Mouse (Mus musculus): ENCODE results near the gene Cnep1r1. TPM values are rescaled to one million over a fixed set of nuclear protein-coding genes. Genes with fewer than 3 reads are reported as not detected.
A peak's percentile ranks its signal among the peaks of the same experiment; 100 is the strongest.

Gene Cnep1r1
- polyA plus RNA-seq, 1 experiment from 2014 or later = 38.4 TPM

- Histone ChIP-seq H3K27ac (peak within 1 kb of the TSS; percentile 93), H3K9ac (peak within 1 kb of the TSS; percentile 65), H3K9me3 (no peaks in the 10 kb centered on the region), H3K4me3 (peak within 1 kb of the TSS; percentile 63), H3K27me3 (replicated peaks) (no peaks in the 10 kb centered on the region), H3K4me1 (peaks cover 23% of the 10 kb centered on the region), H3K36me3 (replicated peaks) (peaks cover 28% of the 10 kb centered on the region), H3K4me2 (peak within 1 kb of the TSS; percentile 79)
- peak; percentile 98 for ATAC-seq (replicated peaks)
- under 1% methylated on average over 79 of the region's 79 CpGs for WGBS
Measured at GRCm38 (mm10) chr8:88137748-88138484, 19.3 kb downstream of the Cnep1r1 start, which contains the start of gene Heatr3. Gene Heatr3 (plus strand): TSS chr8:88137855.

DNA sequence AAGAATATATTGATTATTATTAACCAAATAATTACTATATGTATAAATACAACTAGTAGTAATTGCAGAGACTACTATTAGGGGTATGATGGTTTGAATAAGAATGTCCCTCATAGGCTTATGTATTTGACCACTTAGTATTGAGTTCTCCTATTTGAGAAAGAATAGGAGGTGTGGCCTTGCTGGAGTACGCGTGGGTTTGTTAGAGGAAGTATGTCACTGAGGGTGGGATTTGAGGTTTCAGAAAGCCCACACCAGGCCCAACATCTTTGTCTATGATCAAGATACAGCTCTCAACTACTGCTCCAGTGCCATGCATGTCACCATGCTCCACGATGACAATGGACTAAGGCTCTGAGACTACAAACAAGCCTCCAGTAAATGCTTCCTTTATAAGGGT lies 20.7 kb downstream of the Cnep1r1 start:
- peaks cover 26% of the 10 kb centered on the region for H3K36me3 ChIP-seq (replicated peaks)
- H3K4me2 ChIP-seq = no peak overlapping the region

GRCm38 (mm10) chr8:88141629-88142028 lies 23.1 kb downstream of the Cnep1r1 start:
- no peak for ATAC-seq (replicated peaks)
- H3K36me3 ChIP-seq (replicated peaks) = peaks cover 35% of the 10 kb centered on the region
- no peak overlapping the region for H3K4me2 ChIP-seq
- H3K4me3 ChIP-seq = no peak overlapping the region
- H3K27ac ChIP-seq = no peak overlapping the region
- H3K9ac ChIP-seq = no peak overlapping the region
- WGBS = 91% methylated on average over 3 of the region's 3 CpGs
- no peaks in the 10 kb centered on the region for H3K9me3 ChIP-seq
- peaks cover 25% of the 10 kb centered on the region for H3K4me1 ChIP-seq
- no peaks in the 10 kb centered on the region for H3K27me3 ChIP-seq (replicated peaks)

More for the DNA sequence above, 20.7 kb downstream of the Cnep1r1 start:
- H3K4me1 ChIP-seq = peaks cover 25% of the 10 kb centered on the region
- H3K4me3 ChIP-seq = no peak overlapping the region
- no peak for ATAC-seq (replicated peaks)
- H3K27me3 ChIP-seq (replicated peaks) = no peaks in the 10 kb centered on the region
- 87% methylated on average over 3 of the region's 3 CpGs for WGBS
- H3K9me3 ChIP-seq = no peaks in the 10 kb centered on the region
- no peak overlapping the region for H3K9ac ChIP-seq
- no peak overlapping the region for H3K27ac ChIP-seq

DNA sequence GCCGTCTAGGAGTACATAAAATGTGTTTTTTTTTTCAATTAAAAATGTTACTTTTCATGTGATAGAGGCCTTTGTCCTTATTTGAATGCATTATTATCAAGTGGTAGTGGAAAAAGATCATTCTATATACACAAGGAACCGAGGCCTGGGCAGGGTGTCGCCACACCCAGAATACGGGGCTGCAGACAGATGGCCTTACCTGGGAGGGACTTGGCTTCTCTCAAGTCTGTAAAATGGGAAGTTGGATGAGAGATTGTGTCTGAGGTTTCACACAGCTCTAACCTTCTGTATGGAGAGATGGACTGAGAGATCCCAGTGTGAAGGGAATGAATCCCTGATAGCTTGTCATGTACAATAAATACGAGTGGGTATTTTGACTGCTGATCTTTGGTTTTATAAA lies 25.5 kb downstream of the Cnep1r1 start:
- peaks cover 52% of the 10 kb centered on the region for H3K36me3 ChIP-seq (replicated peaks)
- no peaks in the 10 kb centered on the region for H3K27me3 ChIP-seq (replicated peaks)
- no peak overlapping the region for H3K4me3 ChIP-seq
- H3K9ac ChIP-seq = no peak overlapping the region
- 94% methylated on average over 5 of the region's 5 CpGs for WGBS
- ATAC-seq (replicated peaks) = no peak
- peaks cover 18% of the 10 kb centered on the region for H3K4me1 ChIP-seq
- H3K27ac ChIP-seq = no peak overlapping the region
- no peaks in the 10 kb centered on the region for H3K9me3 ChIP-seq
- H3K4me2 ChIP-seq = no peak overlapping the region

- H3K27me3 ChIP-seq (replicated peaks) = no peaks in the 10 kb centered on the region
- H3K9me3 ChIP-seq = no peaks in the 10 kb centered on the region
- 96% methylated on average over 6 of the region's 6 CpGs for WGBS
- no peaks in the 10 kb centered on the region for H3K4me1 ChIP-seq
- ATAC-seq (replicated peaks) = no peak
- peaks cover 43% of the 10 kb centered on the region for H3K36me3 ChIP-seq (replicated peaks)
- no peak overlapping the region for H3K4me2 ChIP-seq
- no peak overlapping the region for H3K27ac ChIP-seq
- no peak overlapping the region for H3K4me3 ChIP-seq
- H3K9ac ChIP-seq = no peak overlapping the region
Measured at GRCm38 (mm10) chr8:88150910-88151371, 32.4 kb downstream of the Cnep1r1 start.

DNA sequence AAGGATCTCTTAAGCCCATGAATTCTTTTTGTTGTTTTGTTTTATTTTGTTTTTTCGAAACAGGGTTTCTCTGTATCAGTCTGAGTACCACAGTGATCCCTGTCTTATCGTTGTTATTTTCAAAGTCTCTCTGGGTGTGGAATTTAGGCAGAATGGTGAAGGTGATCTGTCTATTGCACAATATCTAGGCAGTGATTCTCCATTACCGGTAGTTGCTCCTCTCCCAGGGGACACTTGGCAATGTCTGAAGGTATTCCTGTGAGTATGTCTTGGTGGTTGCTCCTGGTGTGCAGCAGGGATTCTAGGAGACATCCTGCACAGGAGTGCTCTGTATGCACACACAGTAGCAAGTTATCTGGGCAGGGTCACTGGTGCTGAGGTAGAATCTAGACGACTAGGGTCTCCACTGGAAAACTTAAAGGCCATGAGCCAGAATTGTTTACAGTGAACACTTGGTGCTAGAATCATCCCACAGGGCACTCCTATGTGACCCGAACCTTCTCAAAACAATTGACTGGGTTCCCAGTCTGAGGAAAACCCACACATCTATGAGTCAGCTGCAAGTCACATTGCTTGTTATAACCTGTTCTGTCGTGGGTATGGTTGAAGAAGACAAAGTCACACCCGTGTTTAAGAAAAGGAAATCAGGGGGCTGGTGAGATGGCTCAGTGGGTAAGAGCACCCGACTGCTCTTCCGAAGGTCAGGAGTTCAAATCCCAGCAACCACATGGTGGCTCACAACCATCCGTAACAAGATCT lies 41.8 kb downstream of the Cnep1r1 start:
- Histone ChIP-seq H3K27me3 (replicated peaks) (no peaks in the 10 kb centered on the region), H3K9me3 (no peaks in the 10 kb centered on the region), H3K36me3 (replicated peaks) (peaks cover 58% of the 10 kb centered on the region), H3K9ac (no peak overlapping the region), H3K27ac (no peak overlapping the region), H3K4me3 (no peak overlapping the region), H3K4me1 (no peaks in the 10 kb centered on the region), H3K4me2 (no peak overlapping the region)
- 94% methylated on average over 10 of the region's 10 CpGs for WGBS
- no peak for ATAC-seq (replicated peaks)

DNA sequence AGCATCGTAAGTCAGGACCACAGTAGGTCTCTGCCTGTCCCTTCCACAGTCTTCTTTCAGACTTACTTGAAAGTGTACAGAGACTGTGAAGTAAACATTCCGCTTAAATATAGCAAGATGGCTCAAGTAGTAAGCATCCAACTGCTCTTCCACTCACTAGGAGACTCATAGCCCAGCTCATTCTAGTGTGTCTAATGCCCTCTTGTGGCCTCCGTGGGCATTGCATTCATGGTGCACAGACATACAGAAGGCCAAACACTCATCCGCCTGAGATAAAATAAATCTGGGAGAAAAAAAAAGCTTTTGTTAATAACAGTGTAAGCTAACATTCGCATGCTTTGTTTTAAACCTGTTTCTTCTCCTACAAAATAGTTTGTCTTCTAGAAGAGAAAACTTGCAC lies 42.9 kb downstream of the Cnep1r1 start:
- Histone ChIP-seq H3K9me3 (no peaks in the 10 kb centered on the region), H3K9ac (no peak overlapping the region), H3K4me1 (no peaks in the 10 kb centered on the region), H3K4me2 (no peak overlapping the region), H3K27ac (no peak overlapping the region), H3K27me3 (replicated peaks) (no peaks in the 10 kb centered on the region), H3K4me3 (no peak overlapping the region), H3K36me3 (replicated peaks) (peaks cover 64% of the 10 kb centered on the region)
- 79% methylated on average over 5 of the region's 5 CpGs for WGBS
- no peak for ATAC-seq (replicated peaks)

GRCm38 (mm10) chr8:88175264-88175663 lies 56.7 kb downstream of the Cnep1r1 start:
- Histone ChIP-seq H3K27me3 (replicated peaks) (no peaks in the 10 kb centered on the region), H3K4me1 (no peaks in the 10 kb centered on the region), H3K36me3 (replicated peaks) (peaks cover 12% of the 10 kb centered on the region; the same call in 1 of the 2 replicates), H3K4me2 (no peak overlapping the region), H3K9me3 (no peaks in the 10 kb centered on the region), H3K9ac (no peak overlapping the region), H3K27ac (no peak overlapping the region), H3K4me3 (no peak overlapping the region)
- 91% methylated on average over 7 of the region's 7 CpGs for WGBS
- no peak for ATAC-seq (replicated peaks)

GRCm38 (mm10) chr8:88177291-88177690 lies 58.7 kb downstream of the Cnep1r1 start:
- Histone ChIP-seq H3K4me1 (no peaks in the 10 kb centered on the region), H3K9me3 (no peaks in the 10 kb centered on the region), H3K27ac (no peak overlapping the region), H3K36me3 (replicated peaks) (0 out of 2 replicates have a peak, but pooled peaks cover under 1% of the 10 kb centered on the region), H3K27me3 (replicated peaks) (no peaks in the 10 kb centered on the region), H3K4me2 (no peak overlapping the region), H3K4me3 (no peak overlapping the region), H3K9ac (no peak overlapping the region)
- 92% methylated on average over 8 of the region's 8 CpGs for WGBS
- no peak for ATAC-seq (replicated peaks)

- Histone ChIP-seq H3K27ac (no peak overlapping the region), H3K9me3 (no peaks in the 10 kb centered on the region), H3K4me2 (no peak overlapping the region), H3K4me1 (no peaks in the 10 kb centered on the region), H3K9ac (no peak overlapping the region), H3K36me3 (replicated peaks) (no peaks in the 10 kb centered on the region), H3K4me3 (no peak overlapping the region), H3K27me3 (replicated peaks) (no peaks in the 10 kb centered on the region)
- no peak for ATAC-seq (replicated peaks)
- WGBS = 79% methylated on average over 2 of the region's 2 CpGs
Measured at GRCm38 (mm10) chr8:88183121-88183520, 64.6 kb downstream of the Cnep1r1 start.
